ENCODE assay signal across 10 mouse cellular contexts in genomic region chr5:32593793-32594192, GRCm38 (mm10). TPM values are rescaled to one million over a fixed set of nuclear protein-coding genes. Genes with fewer than 3 reads are reported as not detected.
DNase-seq lines count a peak whose midpoint lies in the region; ATAC-seq and TF ChIP-seq lines count a peak whose summit lies in the region.
"Had no signal": no experiment of that assay in that cellular context is flagged by ENCODE, and none has a peak within 500 bp of the region (broad histone marks: within the 10 kb centered on the region; RNA-seq: fewer than 3 reads in every experiment).

No protein-coding gene starts in this region.

- no peak for DNase-seq in cerebellum, adult 2 months
- DNase-seq in cerebellum, adult 9-11 months, result no peak
- peak; percentile 33 for DNase-seq in kidney, postnatal 14 days
- no peak for DNase-seq in G1E (ENCODE audit: low spot score)
- no peak for DNase-seq in frontal cortex, postnatal 14 days (ENCODE audit: low spot score in 2 of 2)
- DNase-seq in spleen, postnatal 4 days (ENCODE audit: low spot score in 2 of 2), result no peak

- no peaks in the 10 kb centered on the region for H3K4me1 ChIP-seq in cerebellum, adult 2 months (ENCODE audit: control insufficient read depth, insufficient read depth, low read length)
- H3K4me1 ChIP-seq in kidney, embryonic 16.5 days (ENCODE audit: insufficient read depth, low read length), result no peaks in the 10 kb centered on the region
- no peaks in the 10 kb centered on the region; the same call in 1 of the 2 replicates for H3K4me1 ChIP-seq in G1E (ENCODE audit: insufficient read depth, low read depth, low read length)
- H3K4me1 ChIP-seq: stomach, embryonic 15.5 days had no signal

- H3K4me3 ChIP-seq in cerebellum, adult 2 months (replicated peaks; ENCODE audit: insufficient read depth, low read depth, low read length), result no peak overlapping the region
- H3K4me3 ChIP-seq in kidney, embryonic 16.5 days (ENCODE audit: low read length), result no peak overlapping the region
- H3K4me3 ChIP-seq in G1E (ENCODE audit: low read depth, low read length), result no peak overlapping the region
- H3K4me3 ChIP-seq: erythroblast, embryonic 14.5 days; stomach, embryonic 15.5 days had no signal

- no peak overlapping the region for H3K4me2 ChIP-seq in kidney, embryonic 16.5 days (replicated peaks; ENCODE audit: low read depth, low read length)
- H3K4me2 ChIP-seq: stomach, embryonic 15.5 days had no signal

- no peaks in the 10 kb centered on the region for H3K27me3 ChIP-seq in cerebellum, adult 2 months (ENCODE audit: control insufficient read depth, insufficient read depth, low read length)
- H3K27me3 ChIP-seq in kidney, embryonic 16.5 days (ENCODE audit: insufficient read depth, low read length), result no peaks in the 10 kb centered on the region
- H3K27me3 ChIP-seq in G1E (ENCODE audit: insufficient read depth, low read length), result peaks cover 4% of the 10 kb centered on the region; the same call in 1 of the 2 replicates
- H3K27me3 ChIP-seq: stomach, embryonic 15.5 days had no signal

- ATAC-seq in kidney, embryonic 16.5 days (ENCODE audit: low FRiP score, low TSS enrichment), result no peak
- ATAC-seq in G1E (ENCODE audit: extremely low read depth, insufficient number of reproducible peaks, low FRiP score, poor library complexity, severe bottlenecking), result no peak
- ATAC-seq in hematopoietic stem cell, adult 5-6 weeks (replicated peaks in 1 of 2; ENCODE audit: insufficient read depth in 1 of 2, low FRiP score in 2 of 2, low TSS enrichment in 1 of 2, low read depth in 1 of 2, poor library complexity in 2 of 2, severe bottlenecking in 2 of 2), result peak; percentile 48 to 49; a peak in 1 of 4 replicates

- peak; percentile 31; the same call in 1 of the 2 replicates for TF ChIP-seq CTCF in cerebellum, adult 2 months (IDR thresholded peaks at IDR 0.05; ENCODE audit: borderline replicate concordance, insufficient read depth, low read depth, low read length)
- peak; percentile 40 for TF ChIP-seq CTCF in G1E (IDR thresholded peaks at IDR 0.05; ENCODE audit: low read depth, low read length)

- no peaks in the 10 kb centered on the region for H3K9me3 ChIP-seq in kidney, embryonic 16.5 days (ENCODE audit: low read length)
- H3K9me3 ChIP-seq in G1E (replicated peaks), result no peaks in the 10 kb centered on the region
- H3K9me3 ChIP-seq: stomach, embryonic 15.5 days had no signal

- no peaks in the 10 kb centered on the region for H3K36me3 ChIP-seq in kidney, embryonic 16.5 days (ENCODE audit: insufficient read depth, low read length)
- H3K36me3 ChIP-seq in G1E (replicated peaks), result no peaks in the 10 kb centered on the region
- H3K36me3 ChIP-seq: stomach, embryonic 15.5 days had no signal

- no peak for TF ChIP-seq POLR2A in cerebellum, adult 2 months (IDR thresholded peaks at IDR 0.05; ENCODE audit: borderline replicate concordance, insufficient read depth, low read length)

- H3K27ac ChIP-seq in cerebellum, adult 2 months (ENCODE audit: insufficient read depth, low read length), result no peak overlapping the region
- no peak overlapping the region for H3K27ac ChIP-seq in kidney, embryonic 16.5 days (ENCODE audit: low read length)
- H3K27ac ChIP-seq: stomach, embryonic 15.5 days had no signal

- no peak overlapping the region for H3K9ac ChIP-seq in kidney, embryonic 16.5 days (replicated peaks; ENCODE audit: low read length)
- H3K9ac ChIP-seq: stomach, embryonic 15.5 days had no signal

- WGBS in cerebellum, adult 2 months, result 7% methylated on average over 4 of the region's 4 CpGs
- 17% methylated on average over 4 of the region's 4 CpGs for WGBS in kidney, embryonic 16.5 days

RNA-seq across cellular contexts. Expression of gene Yes1, which starts 17.2 kb away (rescaled TPM):
- 8.3 and 8.6 TPM in 2 replicates for polyA plus RNA-seq in cerebellum, adult 2 months (2012; rRNA removed)
- polyA plus RNA-seq in kidney, embryonic 16.5 days (2015; fragmentation: Nextera tagmentation; extraction: Ambion mirVana), result 35.2 and 36.7 TPM in 2 replicates
- total RNA-seq in G1E (2014; fragmentation: Nextera tagmentation), result 13.6 and 16.7 TPM in 2 replicates
- 10.0 and 10.3 TPM in 2 replicates for total RNA-seq in G1E (2017)
- 1.3 and 1.6 TPM in 2 replicates for polyA plus RNA-seq in G1E (2012)
- 15.7 and 15.8 TPM in 2 replicates for total RNA-seq in hematopoietic stem cell, adult 5-6 weeks (2017)
- polyA plus RNA-seq: erythroblast, embryonic 14.5 days had no signal

Comparison
In these comparisons a context has a peak if more than half of its experiments do, and no peak if none do; other contexts are left out.
1. ATAC-seq: peak in hematopoietic stem cell, adult 5-6 weeks (2 of 2); none in kidney, embryonic 16.5 days (single experiment) and G1E (single experiment).